Mouse (Mus musculus): ENCODE results near the gene Trmt1l. TPM values are rescaled to one million over a fixed set of nuclear protein-coding genes. Genes with fewer than 3 reads are reported as not detected.

The Trmt1l gene
- total RNA-seq, 1 experiment from 2014 or later = 32.6 TPM

DNA sequence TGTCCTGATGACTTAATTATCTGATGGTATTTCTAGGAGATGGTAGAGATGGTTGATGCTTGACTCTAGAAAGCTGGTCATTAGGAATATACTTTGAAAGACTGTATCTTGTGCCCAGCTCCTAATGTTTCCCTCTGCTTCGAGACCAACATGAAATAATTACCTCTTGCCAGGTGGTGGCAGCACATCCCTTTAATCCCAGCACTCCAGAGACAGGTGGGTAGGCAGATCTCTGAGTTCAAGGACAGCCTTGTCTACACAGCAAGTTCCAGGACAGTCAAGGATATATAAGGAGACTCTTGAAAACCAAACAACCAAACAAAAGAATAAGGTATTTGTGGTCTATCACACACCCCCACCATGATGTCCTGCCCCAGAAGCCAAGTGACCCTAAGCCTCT, 55.2 kb downstream of the Trmt1l start:
- 0 out of 4 replicates have a peak, but pooled peaks of 1 of the 2 experiments have one; percentile 36 for ATAC-seq (replicated peaks in 1 of 2; ENCODE audit: insufficient read depth in 1 of 2, low FRiP score in 2 of 2, low TSS enrichment in 1 of 2, low read depth in 1 of 2, poor library complexity in 2 of 2, severe bottlenecking in 2 of 2)

DNA sequence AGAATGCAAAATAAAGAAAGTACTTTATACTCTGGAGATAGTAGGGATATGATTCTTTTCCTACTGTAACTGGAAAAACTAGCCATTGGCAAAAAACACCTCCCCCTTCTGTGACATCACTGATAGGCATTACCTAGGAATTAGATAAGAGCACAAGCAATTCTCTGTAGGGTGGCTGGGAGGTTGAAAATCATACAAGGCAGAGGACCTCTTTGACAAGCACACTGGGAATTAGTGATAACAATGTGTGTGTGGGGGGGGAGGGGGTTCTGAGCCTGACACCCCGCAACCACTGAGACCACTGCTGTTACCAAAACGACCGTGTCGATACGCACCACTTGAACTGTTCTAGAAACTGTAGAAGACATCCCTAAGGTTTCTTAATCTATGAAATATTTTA, 56.4 kb downstream of the Trmt1l start:
- ATAC-seq (replicated peaks in 1 of 2; ENCODE audit: insufficient read depth in 1 of 2, low FRiP score in 2 of 2, low TSS enrichment in 1 of 2, low read depth in 1 of 2, poor library complexity in 2 of 2, severe bottlenecking in 2 of 2) = no peak

DNA sequence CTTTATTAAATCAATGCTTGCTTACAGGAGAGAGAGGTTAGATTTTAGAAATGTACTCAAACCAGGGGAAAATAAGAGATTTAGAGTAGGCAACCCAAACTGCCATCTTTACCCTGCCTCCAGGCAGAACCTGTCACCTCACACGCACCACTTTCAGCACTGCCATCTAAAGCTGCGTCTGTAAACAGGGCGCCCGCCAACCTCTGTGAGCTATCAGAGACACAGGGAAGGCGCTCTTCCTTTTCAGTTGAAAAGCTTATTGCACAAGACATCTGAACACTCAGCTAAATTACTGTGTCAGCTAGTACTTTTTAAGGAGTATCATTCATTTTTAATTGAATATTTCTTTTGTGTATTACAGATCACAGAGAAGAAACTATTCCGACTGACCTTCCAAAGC, 61.5 kb downstream of the Trmt1l start:
- no peak for ATAC-seq (replicated peaks in 1 of 2; ENCODE audit: insufficient read depth in 1 of 2, low FRiP score in 2 of 2, low TSS enrichment in 1 of 2, low read depth in 1 of 2, poor library complexity in 2 of 2, severe bottlenecking in 2 of 2)

DNA sequence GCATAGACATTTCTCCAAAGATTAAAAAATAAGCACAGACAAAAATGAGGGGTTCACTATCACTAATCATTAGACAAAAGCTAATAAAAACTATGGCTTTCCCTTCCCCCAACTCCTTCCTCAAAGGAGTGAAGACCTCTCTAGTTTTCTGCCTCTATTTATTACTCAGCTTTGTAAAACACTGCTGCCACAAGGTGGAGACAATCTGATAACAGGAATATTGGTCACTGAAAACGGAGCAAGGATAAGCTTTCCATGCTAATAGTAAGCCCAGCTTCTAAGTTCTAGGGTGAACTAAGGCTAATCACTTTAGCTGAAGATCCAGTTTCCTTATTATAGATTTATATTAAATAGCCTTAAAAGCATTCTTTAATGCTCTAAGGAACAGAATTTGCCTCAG, 64.1 kb downstream of the Trmt1l start:
- ATAC-seq (replicated peaks in 1 of 2; ENCODE audit: insufficient read depth in 1 of 2, low FRiP score in 2 of 2, low TSS enrichment in 1 of 2, low read depth in 1 of 2, poor library complexity in 2 of 2, severe bottlenecking in 2 of 2) = no peak

GRCm38 (mm10) chr1:151493826-151494225, 65.5 kb downstream of the Trmt1l start:
- no peak for ATAC-seq (replicated peaks in 1 of 2; ENCODE audit: insufficient read depth in 1 of 2, low FRiP score in 2 of 2, low TSS enrichment in 1 of 2, low read depth in 1 of 2, poor library complexity in 2 of 2, severe bottlenecking in 2 of 2)

GRCm38 (mm10) chr1:151494711-151495110, 66.4 kb downstream of the Trmt1l start:
- ATAC-seq (replicated peaks in 1 of 2; ENCODE audit: insufficient read depth in 1 of 2, low FRiP score in 2 of 2, low TSS enrichment in 1 of 2, low read depth in 1 of 2, poor library complexity in 2 of 2, severe bottlenecking in 2 of 2) = no peak

DNA sequence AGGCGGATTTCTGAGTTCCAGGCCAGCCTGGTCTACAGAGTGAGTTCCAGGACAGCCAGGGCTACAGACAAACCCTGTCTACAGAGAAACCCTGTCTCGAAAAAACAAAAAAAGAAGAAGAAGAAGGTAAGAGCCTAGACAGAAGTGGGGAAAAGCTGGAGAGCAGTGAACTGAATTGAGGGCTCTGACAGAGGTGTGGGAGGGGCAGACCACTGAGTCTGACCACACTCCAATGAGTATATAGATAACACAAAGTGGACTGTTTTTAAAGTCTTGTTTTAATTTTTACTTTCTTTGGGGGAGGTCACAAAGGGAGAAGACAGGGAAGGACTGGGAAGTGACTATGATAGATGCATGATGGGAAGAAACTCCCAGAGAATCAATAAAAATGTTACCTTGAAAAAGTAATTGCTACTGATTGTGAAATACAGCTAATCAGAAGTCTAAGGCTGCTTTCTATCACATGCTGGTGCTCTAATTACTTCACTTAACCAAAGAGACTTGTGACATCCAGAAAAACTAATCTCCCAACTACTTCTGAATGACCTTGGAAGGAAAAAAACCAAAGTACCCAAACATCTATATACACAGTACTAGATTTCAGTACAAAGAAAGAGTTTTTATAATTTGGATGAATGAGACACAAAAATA, 67.4 kb downstream of the Trmt1l start:
- ATAC-seq (replicated peaks in 1 of 2; ENCODE audit: insufficient read depth in 1 of 2, low FRiP score in 2 of 2, low TSS enrichment in 1 of 2, low read depth in 1 of 2, poor library complexity in 2 of 2, severe bottlenecking in 2 of 2) = no peak

GRCm38 (mm10) chr1:151497028-151497427, 68.7 kb downstream of the Trmt1l start:
- ATAC-seq (replicated peaks in 1 of 2; ENCODE audit: insufficient read depth in 1 of 2, low FRiP score in 2 of 2, low TSS enrichment in 1 of 2, low read depth in 1 of 2, poor library complexity in 2 of 2, severe bottlenecking in 2 of 2) = no peak

DNA sequence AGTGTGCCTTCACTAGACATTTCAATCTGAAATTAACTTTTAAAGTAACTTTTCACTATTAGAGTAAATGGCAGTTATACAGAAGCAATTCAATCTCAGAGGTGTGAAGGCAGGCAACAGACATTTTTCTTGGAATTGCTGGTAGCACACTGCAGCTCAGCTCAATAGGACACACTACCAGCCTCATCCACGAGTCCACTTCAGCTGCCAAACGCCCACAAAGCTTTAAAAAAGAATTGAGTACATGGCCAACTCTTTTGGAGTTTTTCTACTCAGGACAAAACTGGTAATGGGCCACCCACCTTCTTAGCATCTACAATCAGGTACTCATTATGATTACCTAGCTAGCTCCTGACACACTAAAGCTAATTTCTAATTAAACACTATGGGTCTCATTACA, 69.6 kb downstream of the Trmt1l start:
- ATAC-seq (replicated peaks in 1 of 2; ENCODE audit: insufficient read depth in 1 of 2, low FRiP score in 2 of 2, low TSS enrichment in 1 of 2, low read depth in 1 of 2, poor library complexity in 2 of 2, severe bottlenecking in 2 of 2) = no peak

DNA sequence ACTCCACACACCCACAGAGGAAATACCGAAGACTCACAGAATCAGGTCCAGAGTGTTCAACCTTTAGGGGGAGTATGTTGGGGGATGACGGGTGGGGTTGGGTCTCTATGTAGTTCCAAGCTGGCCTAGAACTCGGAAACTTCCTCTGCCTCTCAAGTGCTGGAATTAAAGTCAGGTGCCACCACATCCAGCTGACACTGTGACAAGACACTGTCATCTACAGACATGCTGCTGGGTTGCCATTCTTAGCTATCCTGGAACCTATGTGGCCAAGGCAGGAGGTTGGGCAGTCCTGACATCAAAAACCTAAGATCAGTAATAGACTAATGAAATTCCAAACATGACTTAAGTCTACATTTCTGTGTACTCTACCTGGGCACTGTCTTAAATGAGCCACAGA, 70.0 kb downstream of the Trmt1l start:
- ATAC-seq (replicated peaks in 1 of 2; ENCODE audit: insufficient read depth in 1 of 2, low FRiP score in 2 of 2, low TSS enrichment in 1 of 2, low read depth in 1 of 2, poor library complexity in 2 of 2, severe bottlenecking in 2 of 2) = no peak

- ATAC-seq (replicated peaks in 1 of 2; ENCODE audit: insufficient read depth in 1 of 2, low FRiP score in 2 of 2, low TSS enrichment in 1 of 2, low read depth in 1 of 2, poor library complexity in 2 of 2, severe bottlenecking in 2 of 2) = 0 out of 4 replicates have a peak, but pooled peaks of 1 of the 2 experiments have one; percentile 4
Measured at GRCm38 (mm10) chr1:151499815-151500501, 71.6 kb downstream of the Trmt1l start.

DNA sequence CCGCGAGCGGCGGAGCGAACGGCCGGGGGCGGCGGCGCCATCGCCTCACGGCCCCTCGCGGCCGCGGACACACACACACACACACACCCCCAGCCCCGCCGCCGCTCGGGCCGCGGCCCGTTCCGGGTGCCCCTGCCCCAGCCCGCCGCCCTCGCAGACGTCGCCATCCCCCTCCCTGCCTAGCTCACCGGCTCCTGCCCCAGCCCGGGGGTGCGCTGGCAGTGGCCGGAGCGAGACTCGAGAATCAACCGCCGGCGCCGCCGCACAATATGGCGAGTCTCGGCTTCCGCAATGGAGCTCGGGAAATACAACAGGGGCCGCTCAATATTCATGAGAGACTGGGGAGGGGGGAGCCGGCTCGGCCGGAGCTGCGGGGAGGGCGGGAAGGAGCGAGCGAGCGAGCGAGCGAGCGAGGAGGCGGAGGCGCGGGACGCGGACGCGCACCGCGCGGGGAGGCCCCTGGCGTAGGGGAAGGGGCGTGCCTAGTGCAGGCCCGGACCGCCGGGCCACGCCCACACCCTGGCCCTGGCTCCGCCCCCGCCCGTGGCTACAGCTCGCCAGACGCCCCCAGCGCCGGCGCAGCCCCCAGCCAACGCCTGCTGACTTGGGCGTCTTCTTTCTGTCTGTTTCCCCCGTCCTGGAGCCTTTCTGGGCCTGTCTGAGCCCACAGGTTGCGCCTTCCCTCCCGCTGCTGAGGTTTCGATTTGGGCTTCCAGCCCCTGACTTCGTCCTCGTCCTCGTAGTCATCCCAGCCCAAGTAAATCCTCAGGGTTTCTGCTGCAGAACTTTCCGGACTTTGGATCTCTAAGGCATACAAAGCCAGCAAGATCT, 72.4 kb downstream of the Trmt1l start, which contains the start of gene Rnf2:
TSS of gene Rnf2 (minus strand) at position 425 of the 831 bp plus-strand sequence.
- peak; percentile 85 to 88 for ATAC-seq (replicated peaks in 1 of 2; ENCODE audit: insufficient read depth in 1 of 2, low FRiP score in 2 of 2, low TSS enrichment in 1 of 2, low read depth in 1 of 2, poor library complexity in 2 of 2, severe bottlenecking in 2 of 2)

Other genes with a start within 250 kb of the Trmt1l start
- not detected in 2 replicates for gene Gm47985, start 246.0 kb upstream of the Trmt1l start, total RNA-seq (2017)
- not detected in 2 replicates for gene Gm8947, start 236.2 kb upstream of the Trmt1l start, total RNA-seq (2017)
- not detected in 2 replicates for gene Gm47995, start 230.1 kb upstream of the Trmt1l start, total RNA-seq (2017)
- not detected in 2 replicates for gene 3110040M04Rik, start 224.4 kb upstream of the Trmt1l start, total RNA-seq (2017)
- 0.25 TPM in 1 of 2 replicates, not detected in the other for gene Gm47996, start 218.4 kb upstream of the Trmt1l start, total RNA-seq (2017)
- 556 and 557 TPM in 2 replicates for gene Ivns1abp, start 84.1 kb upstream of the Trmt1l start, total RNA-seq (2017)
- gene Swt1, start 87 bp upstream of the Trmt1l start, total RNA-seq (2017) = 32.6 and 34.1 TPM in 2 replicates
- 139 and 187 TPM in 2 replicates for gene Rnf2, start 72.4 kb downstream of the Trmt1l start, total RNA-seq (2017)
- gene Fam129a, start 142.6 kb downstream of the Trmt1l start, total RNA-seq (2017) = 17.7 and 39.0 TPM in 2 replicates